Mouse (Mus musculus): ENCODE measurements around the gene Cntnap2.

The Cntnap2 gene

GRCm38 (mm10) chr6:45059091-45059490 lies at the start of gene Cntnap2:
TSS of gene Cntnap2 (plus strand) at chr6:45059357.
- no peak for DNase-seq (ENCODE audit: low spot score)

DNA sequence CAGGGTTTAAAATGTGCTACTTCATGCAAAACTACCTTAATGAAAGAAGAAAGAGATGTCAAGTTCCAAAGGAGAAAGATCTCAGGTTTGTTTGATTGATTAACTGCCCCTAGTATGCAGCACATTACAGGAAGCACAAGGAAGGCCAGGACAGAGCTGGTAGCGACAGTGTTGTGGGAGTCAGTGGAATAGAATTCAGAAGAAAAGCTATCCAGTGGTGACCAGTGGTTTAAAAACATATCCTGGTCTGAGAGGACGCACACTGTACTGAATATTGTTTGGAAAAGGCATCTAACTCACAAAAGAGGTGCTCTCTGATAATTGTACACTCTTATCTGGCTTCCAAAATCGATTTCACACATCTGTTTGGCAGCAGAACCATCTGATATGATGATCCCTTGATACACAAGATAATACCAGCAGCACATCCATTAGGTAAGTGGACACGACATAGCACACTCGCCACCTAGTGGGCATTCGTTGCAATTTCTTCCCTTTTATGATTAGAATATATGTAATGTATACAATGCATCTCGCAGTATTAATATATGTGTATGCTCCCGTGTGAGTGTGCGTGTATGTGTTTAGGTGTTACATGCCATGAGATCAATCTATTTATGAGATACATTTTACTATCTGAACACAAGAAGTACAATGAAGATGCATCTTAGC lies 33.0 kb upstream of the Cntnap2 start:
- DNase-seq (ENCODE audit: low spot score), result peak; percentile 33

GRCm38 (mm10) chr6:45039454-45039853 lies 19.7 kb upstream of the Cntnap2 start:
- no peak for DNase-seq (ENCODE audit: low spot score)

DNA sequence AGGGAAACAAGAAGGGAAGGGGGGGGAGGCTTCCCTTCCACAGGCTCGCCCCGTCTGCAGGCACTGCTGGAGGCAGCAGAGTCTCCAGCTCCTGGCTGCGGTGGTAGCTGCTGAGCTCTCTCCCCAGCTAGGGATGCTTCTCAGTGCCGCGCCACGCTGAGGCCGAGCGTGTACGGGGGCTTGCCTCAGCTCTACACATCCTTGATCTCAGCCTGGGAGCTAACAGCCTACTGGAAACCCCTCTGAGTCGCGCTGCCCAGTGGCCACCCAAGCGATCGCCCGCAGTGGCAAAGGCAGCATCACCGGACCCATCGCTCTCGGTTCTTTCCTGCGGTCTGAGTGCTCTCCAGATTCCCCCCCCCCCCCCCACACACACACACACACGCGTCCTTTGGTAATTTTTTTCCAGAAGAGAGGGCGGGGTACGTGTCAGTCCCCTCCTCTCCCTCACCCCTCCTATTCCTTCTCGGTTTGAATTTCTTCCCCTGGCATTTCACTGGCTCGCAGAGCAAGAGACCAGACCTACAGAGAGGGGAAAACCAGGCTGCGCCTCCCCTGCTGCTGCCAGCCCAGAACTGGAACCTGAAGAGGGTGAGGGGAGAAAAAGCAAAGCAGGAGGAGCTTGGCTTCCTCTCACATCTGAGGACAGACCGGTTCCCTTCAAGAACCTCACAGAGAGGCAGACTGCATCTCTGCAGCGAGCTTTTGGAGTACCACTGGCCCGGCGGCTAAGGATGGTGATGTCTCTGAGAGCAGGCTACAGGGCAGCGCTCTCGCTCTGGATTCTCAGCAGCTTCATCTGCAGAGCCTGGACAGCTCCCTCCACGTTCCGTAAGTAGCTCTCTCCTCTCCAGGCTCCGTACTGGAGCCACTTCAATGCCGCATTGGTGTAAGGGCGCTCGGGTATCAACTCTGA lies 657 bp downstream of the Cntnap2 start:
- DNase-seq (ENCODE audit: low spot score), result peak; percentile 24

DNA sequence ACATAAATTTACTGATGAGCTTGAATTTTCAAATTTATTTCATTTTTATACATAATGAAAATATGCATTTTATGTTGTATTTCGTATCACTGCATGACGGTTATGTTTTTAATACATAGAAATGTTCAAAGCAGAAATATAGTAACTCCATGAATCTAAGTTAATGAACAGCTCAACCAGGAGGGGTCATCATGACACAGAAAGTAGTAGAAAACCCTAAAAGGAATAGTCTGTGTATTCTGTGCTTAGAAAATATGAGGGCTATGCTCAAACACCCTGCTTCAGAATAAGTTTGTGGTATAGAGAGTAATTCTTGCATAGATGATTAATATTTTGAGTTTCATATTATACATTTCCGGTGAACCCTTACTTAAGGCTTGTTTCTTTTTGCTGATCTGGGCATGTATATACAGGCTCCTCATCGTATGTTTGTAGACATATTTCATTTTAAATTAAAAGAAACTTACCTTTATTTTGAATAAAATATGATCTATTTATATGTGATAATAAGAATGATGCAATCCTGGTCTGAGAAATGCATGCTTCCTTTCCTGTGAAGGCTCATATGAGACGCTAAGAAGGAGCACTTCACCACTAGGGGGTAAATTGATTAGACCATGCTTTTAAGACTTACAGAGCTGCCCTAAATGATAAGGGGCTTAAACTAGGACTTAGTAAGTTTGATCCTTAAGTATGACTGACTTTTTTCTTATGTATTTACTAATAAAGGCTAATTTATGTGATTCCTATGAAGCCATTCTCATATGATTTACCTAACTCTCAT lies 3.2 kb downstream of the Cntnap2 start:
- DNase-seq (ENCODE audit: low spot score), result no peak

- DNase-seq (ENCODE audit: low spot score), result no peak
These were observed 29.1 kb downstream of the Cntnap2 start for GRCm38 (mm10) chr6:45088304-45088703.

- no peak for DNase-seq (ENCODE audit: low spot score)
These were observed 54.5 kb downstream of the Cntnap2 start for GRCm38 (mm10) chr6:45113613-45114012.

- no peak for DNase-seq (ENCODE audit: low spot score)
These were observed 85.7 kb downstream of the Cntnap2 start for GRCm38 (mm10) chr6:45144882-45145281.

- no peak for DNase-seq (ENCODE audit: low spot score)
These were observed 145.9 kb downstream of the Cntnap2 start for GRCm38 (mm10) chr6:45205039-45205438.

- no peak for DNase-seq (ENCODE audit: low spot score)
These were observed 155.2 kb downstream of the Cntnap2 start for GRCm38 (mm10) chr6:45214330-45214729.

DNA sequence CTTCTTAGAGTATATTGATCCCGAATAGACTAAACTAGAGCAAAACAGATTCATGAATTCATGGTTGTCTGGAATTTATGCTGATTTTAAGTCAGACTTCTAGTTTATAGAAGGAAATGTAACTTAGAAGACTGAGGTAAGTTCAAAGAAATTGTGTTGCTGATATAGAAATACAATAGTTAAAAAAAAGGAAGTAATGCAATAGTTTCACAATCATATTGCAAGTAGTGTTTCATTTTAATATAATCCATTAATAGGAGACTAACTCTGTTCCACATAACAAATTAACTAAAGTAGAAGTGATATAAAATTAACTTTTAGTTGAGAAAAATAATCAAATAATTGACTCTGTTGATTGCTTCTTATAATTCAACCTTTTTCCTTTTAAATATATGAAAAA lies 169.8 kb downstream of the Cntnap2 start:
- no peak for DNase-seq (ENCODE audit: low spot score)

- DNase-seq (ENCODE audit: low spot score), result no peak
These were observed 173.4 kb downstream of the Cntnap2 start for GRCm38 (mm10) chr6:45232571-45232970.

DNA sequence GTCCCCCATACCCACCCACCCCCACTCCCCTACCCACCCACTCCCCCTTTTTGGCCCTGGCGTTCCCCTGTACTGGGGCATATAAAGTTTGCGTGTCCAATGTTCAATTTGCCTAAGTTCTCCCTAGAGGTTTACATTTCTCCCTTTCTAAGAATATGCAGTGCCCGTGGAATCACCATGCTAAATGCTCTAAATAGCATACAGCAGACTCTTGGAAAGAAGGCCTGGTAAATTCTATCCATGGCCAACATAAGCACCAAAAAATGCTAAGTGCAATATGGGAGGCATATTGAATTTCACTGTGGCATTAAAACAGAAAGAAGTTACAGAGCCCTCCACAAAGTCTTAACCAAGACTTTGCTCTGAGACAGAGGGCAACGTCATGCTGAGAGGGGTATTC lies 177.4 kb downstream of the Cntnap2 start:
- no peak for DNase-seq (ENCODE audit: low spot score)

- no peak for DNase-seq (ENCODE audit: low spot score)
These were observed 179.0 kb downstream of the Cntnap2 start for GRCm38 (mm10) chr6:45238117-45238516.

- DNase-seq (ENCODE audit: low spot score), result no peak
These were observed 182.1 kb downstream of the Cntnap2 start for GRCm38 (mm10) chr6:45241218-45241617.

GRCm38 (mm10) chr6:45244680-45245079 lies 185.5 kb downstream of the Cntnap2 start:
- no peak for DNase-seq (ENCODE audit: low spot score)

- no peak for DNase-seq (ENCODE audit: low spot score)
These were observed 198.9 kb downstream of the Cntnap2 start for GRCm38 (mm10) chr6:45258047-45258446.

DNA sequence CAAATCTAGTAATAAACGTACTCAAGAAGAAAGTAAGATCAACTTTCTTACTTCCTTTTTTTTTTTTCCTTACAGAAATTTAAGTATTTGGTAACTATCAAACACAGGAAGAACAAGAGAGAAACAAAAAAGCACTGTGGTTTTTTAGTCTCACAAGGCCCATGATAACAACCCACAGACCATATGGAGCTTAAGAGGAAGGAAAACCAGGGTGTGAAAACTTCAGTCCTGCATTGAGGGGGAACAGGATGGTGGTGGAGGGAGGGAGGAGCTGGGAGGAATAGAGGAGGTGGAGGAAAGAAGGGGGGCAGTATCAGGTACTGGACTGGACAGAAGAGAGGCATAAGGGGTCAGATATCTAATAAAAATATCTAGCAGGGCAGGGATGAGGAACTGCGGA lies 212.4 kb downstream of the Cntnap2 start:
- DNase-seq (ENCODE audit: low spot score), result no peak

GRCm38 (mm10) chr6:45273259-45273775 lies 214.2 kb downstream of the Cntnap2 start:
- no peak for DNase-seq (ENCODE audit: low spot score)

DNA sequence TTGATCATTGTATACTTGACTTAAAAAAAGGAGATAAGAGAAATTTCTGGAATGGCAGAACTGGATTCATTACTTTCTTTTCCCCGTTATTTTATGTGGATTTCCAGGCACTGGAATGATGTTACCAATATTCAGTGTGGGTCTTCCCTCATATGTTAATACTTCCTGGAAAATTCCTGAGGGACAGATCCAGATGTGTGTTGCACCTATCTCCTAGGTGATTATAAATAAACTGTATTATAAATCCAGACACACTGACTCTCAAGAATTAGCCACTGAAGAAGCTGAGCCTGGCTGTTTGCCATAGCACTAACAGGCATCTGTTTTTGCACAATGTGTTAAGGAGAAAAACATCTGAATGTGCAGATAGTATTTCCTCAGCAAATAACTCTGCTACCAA lies 231.0 kb downstream of the Cntnap2 start:
- DNase-seq (ENCODE audit: low spot score), result no peak

- DNase-seq (ENCODE audit: low spot score), result no peak
These were observed 258.3 kb downstream of the Cntnap2 start for GRCm38 (mm10) chr6:45317455-45317854.

DNA sequence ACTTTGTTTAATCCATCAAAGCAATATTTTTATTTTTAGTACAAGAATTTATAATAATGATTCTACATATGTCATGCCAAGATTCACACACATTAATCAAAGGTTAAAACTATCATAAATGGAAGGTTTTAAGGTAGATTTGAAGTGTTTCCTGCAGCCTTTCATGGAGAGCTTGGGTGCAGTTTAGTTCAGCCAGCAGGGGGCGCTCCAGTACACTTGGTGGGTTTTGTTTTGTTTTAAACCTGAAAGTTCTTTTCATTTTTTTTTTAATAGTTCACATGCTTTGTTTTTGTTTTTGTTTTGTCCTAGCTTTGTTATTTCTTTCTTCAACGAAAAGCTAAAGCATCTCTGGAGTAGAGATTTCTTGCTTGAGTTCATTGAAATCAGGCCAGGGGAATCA lies 264.3 kb downstream of the Cntnap2 start:
- DNase-seq (ENCODE audit: low spot score), result no peak

Data from layer of hippocampus, adult 9-10 months (tissue).